Mouse (Mus musculus): ENCODE measurements at regions not wholly inside any gene's neighbourhood (a gene's known extent, or its start where the extent isn't known, plus 50 kb on each side); places are given as distances from the start of the nearest gene placed in this dataset.

DNA sequence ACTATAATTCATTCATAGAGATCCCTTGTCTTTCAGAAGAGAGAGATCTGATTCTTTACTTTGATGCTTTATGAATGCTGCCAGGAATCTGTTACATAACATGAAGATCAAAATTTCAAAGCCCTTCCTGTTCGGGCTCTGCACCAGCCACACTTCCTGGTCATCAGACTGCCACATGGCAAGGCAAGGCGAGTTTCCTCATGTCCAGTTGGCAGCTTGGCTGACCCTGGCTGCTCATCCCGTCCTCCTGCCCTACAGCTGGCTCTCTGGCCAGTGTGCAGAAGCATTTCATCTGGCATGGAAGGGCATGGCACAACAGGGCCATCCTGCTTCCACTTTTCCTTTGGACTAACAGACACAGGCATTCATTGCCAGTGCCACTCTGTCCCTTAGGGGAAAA lies 292.2 kb upstream of the Slc24a5 start:
- DNase-seq (ENCODE audit: low spot score): peak; percentile 18

DNA sequence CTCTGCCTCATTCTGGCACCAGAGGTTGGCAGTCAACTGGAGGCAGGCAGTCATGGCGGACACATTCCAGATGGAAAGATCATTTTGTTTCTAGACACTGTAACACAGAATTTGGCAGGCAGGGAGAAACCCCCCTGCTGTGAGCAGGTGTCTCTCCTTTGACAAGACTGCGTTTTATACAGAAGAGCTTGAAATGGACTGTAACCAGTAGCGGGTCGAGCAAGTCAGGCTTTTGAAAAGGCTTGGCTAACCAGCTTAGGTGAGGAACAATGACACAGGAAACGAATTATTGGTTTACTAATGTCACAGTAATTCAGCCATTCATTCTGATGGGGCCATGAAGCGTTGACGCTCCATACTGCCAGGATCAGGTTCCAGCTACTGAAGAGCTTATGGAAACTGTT lies 275.3 kb upstream of the Slc24a5 start:
- no peak for DNase-seq (ENCODE audit: low spot score)

DNA sequence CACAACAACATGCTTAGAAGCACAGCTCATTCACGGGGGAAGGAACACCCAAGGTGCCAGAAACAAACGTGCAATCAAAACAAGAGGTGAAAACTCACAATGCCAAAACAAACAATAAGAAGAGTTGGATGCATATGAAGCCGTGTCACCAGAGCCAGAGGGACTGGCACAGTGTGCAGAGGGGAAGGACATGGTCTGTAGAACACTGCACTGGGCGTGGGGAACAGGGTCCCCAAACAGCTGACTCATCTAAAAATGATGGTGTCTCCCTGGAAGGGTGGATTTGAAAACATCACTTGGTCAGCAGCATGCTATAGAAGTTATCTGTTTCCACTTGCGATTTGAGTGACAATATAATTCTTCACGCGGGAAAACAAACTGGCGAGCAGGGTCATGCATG lies 256.2 kb upstream of the Slc24a5 start:
- DNase-seq (ENCODE audit: low spot score): no peak

DNA sequence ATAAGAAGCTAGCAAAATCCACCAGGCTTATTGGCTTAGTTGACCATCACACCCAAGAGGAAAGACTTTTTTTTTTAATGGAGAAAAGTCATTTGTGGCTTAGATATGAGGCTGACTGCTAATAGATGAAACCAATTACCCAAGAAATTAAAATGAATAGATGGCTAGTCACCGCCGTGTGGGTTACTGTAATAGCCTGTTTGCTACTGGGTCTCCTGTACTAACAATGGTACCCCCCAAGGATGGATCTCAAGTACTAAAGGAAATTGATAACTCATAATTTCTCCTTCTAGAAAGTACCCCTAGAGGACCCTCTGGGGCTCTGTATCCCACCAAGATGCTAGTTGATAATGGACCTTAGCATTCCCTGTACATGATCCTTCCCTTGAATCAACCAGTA lies 251.1 kb upstream of the Slc24a5 start:
- DNase-seq (ENCODE audit: low spot score): no peak

DNA sequence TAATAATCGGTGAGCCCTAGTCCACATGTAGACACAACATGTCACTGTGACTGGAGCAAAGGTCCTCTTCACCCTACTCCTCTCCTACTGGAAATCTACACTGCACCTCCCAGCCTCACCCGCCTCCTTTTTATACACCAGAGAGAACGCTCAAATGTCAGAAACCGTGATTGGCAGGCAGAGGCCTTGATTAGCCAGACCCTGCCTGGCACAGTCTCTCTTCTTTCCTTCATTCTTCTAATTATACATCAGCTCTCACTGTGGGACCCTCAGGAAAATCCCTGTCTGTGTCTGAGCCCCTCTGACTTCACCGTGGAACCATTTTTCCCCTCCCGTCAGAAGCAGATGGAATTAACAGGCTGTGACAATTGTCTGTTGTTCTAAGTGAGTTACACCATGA lies 248.1 kb upstream of the Slc24a5 start:
- no peak for DNase-seq (ENCODE audit: low spot score)

DNA sequence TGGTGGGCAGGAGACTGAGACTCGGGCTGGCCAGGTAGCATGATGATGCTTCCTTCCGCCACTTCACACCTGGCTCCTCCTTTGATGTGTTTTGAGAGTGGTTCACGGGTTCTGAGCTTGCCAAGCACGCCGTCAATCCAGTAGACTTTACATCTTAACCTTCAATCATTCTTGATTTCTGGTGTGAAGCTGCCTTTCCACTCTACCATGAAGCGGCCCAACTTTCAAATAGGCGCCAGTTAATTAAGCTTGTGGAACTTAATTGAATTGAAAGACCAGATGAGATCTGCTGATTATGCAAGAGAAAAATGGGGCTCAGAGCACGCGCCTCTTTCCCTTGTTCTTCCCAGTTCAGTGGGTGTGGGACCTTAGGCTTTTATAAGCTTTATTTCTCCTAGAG lies 247.1 kb upstream of the Slc24a5 start:
- DNase-seq (ENCODE audit: low spot score): no peak

DNA sequence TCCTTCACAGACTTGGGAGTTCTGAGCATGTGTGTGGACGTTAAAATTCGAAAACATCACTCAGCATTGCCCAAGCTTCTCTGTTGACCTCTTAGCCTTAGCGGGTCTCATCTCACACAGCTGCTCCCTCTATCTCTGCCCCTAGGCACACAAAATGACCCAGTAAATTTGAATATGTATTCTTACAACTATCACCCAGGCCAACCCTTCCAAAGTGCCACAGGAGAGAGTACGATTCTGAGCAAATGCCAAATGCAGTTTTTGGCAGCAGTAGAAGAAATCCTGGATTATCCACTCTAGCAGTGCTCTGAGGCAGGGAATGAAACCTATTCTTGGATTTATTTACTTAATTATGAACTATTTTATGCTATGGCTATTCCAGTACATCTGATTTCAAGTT lies 246.6 kb upstream of the Slc24a5 start:
- no peak for DNase-seq (ENCODE audit: low spot score)

DNA sequence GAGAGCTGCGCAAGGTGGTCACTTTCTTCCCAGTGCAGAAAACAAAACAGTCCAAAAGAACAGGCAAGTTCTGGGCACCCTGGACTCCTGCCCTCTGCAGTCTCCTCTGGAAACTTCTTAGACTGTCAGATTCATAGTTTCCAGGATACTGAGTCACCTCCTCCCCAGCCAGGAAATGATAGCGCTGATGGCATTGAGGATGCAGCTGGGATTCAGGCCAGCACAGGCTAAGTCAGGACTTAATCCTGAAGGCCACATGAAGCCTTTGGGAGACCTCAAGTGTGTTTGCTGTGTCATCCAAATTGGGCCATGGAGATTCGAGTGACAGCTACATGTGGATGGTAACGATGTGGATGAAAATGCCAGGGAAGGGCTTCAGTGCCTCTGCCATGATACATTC lies 219.1 kb upstream of the Slc24a5 start:
- DNase-seq (ENCODE audit: low spot score): no peak

DNA sequence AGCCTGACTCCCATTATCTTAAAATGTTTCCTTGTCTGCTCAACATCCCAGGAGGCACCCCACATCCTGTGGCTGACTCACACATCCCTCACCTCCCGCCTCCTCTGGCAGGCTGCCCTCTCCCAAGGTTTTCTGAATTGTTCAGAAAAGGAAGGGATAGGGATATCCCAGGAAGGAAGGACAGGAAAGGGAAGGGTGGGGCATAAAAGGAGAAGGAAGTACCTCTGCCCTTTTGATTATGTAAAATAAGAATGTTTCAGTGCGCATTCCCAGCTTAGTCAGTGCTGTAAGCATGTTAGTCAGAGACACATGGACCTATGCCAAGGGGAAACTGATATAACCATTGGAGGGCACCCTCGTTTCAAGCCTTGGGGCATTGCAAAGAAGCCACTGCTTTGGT lies 209.4 kb upstream of the Slc24a5 start:
- DNase-seq (ENCODE audit: low spot score): peak; percentile 48

DNA sequence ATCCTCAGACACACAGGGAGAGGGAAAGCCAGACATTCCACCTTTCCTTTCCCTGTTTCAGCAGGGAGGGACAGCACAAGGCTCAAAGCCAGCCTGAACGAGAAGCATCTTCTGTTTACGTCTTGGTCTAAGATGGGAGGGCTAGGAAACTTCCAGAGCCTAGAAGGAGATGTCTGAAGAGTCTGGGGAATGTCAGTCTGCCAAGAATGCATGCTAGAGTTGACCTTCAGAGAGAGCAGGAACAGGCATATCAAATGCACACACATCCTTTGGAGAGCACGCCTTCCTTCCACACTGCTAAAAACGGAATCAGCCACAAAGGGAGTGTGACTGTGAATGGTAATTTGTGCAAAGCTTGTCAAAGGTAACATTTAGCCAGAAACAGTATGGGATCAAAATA lies 179.7 kb upstream of the Slc24a5 start:
- DNase-seq (ENCODE audit: low spot score): no peak

DNA sequence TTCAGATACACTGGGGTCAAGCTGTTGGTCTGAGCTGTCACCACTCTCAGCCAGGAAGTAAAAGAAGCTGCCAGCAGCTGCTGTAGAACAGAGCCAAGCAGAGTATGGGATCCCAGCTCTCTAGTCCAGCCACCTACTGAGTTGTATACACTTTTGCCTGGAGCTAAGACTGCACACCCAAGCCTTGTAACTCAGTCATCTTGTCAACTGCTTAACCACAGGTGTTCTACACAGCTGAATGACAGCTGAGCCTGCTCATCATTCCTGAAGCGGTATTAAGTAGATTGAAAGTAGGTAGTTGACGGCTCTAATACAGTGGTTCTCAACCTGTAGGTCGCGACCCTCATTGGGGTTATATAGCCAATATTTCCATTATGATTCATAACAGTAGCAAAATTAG lies 172.9 kb upstream of the Slc24a5 start:
- no peak for DNase-seq (ENCODE audit: low spot score)

DNA sequence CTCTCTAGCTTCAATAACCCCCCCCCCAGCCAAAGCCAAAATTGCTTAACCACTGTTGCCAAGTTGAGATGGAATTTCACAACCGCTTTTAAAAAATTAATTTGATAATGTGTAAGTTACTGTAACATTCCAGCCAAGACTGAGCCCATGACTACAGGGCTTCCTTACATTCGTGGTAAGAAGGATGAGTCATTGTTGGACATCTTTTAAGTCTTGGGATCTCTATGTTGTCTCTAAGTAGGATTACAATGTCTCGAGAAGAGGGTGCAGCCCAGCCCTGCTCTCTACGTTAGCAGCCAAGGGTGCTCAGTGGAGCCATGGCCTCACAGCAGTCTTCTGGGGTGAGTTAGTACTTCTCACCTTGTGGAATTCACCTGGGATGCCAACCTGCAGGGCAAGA lies 164.4 kb upstream of the Slc24a5 start:
- DNase-seq (ENCODE audit: low spot score): no peak

DNA sequence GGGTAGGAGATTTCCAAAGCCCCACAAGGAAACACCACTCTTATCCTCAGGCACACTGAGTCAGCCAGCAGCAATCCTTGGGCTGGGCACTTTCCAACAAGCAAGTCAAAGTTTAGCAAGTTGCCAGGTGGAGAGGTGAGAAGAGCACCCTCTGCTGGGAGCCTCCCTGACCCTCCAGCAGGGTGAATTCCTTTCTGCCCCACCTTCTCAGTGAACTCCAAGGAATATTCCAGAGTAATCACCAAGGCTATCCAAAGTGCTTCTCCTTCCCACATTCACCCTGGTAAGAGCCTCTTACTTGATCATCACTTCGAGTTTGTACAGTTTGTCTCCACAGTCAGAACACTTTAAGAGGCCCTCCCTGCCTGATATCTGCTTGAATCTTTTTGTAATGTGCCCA lies 162.8 kb upstream of the Slc24a5 start:
- DNase-seq (ENCODE audit: low spot score): peak; percentile 18

DNA sequence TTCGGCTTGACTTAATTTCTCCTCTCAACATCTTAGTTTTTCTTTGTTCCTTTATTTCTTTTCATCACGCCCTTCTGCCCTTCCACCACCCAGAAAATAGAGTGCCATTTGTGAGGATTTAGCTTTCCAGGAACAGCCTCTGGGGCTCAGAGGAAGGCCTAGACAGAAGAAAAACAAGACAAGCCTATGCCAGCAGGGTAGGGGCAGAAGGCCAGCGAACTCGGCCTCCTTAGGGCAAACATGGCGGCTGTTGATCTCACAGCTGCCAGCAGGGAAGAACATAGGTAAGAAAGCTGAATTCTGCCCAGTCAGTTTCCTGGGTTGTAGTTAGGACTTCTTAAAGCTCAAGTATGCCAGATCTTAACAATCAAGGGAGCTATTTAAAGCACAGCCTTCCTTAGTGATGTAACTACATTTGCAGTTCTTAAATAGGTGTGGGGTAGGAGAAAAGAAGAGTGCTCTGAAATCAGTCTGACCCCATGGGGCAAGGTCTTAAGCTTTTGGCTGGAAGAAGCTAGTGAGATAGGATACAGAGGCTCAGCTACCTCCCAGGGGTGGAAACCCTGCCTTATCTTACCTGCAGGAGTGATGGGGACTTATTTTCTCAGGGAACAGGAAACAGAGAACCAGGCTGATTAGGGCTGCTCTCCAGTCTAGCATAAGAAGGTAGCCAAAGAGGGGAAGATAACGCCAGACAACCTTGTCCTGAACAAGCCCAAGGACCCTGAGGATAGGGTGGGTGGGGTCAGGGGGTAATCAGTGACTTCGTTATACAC lies 148.8 kb upstream of the Slc24a5 start:
- DNase-seq (ENCODE audit: low spot score): no peak

DNA sequence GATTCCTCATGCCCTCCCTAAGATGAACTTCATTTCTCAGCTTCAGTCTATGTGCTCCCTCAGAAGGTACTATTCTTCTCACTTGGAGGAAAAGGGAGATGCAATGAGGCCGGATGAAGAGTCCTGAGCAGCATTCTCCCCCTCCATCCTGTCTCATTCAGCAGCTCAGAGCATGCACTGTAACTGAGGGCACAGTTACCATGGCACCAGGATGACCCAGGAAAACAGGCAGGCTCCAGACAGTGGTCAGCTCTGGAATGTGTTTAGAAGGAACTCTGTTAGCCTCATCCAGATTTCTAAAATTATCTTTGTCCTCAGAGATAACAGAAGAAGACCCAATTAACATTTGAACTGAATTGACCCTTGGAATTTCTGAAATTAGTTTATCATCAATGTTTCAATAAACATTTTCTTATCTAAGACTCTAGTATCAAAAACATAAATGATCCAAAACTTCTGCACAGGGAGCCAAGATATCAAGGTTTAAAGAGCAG lies 148.1 kb upstream of the Slc24a5 start:
- DNase-seq (ENCODE audit: low spot score): peak; percentile 41

DNA sequence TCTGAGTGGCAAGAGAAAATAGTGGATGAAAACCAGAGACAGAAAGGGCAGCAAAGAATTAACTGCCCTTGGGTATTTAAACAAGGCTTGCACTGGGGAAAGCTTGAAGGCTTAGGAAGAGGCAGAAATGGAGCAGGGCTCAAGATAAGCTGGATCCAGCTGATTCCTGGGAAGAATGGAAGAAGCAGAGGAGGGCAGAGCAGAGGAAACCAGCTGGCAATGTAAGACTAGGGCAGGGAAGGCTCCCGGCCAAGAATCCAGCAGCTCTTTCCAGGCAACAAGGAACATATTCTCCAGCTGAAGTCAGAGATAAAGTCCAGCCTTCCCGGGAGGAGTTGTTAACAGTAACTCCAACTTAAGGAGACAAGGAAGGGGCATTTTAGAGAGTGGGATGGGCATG lies 147.7 kb upstream of the Slc24a5 start:
- peak; percentile 47 for DNase-seq (ENCODE audit: low spot score)

DNA sequence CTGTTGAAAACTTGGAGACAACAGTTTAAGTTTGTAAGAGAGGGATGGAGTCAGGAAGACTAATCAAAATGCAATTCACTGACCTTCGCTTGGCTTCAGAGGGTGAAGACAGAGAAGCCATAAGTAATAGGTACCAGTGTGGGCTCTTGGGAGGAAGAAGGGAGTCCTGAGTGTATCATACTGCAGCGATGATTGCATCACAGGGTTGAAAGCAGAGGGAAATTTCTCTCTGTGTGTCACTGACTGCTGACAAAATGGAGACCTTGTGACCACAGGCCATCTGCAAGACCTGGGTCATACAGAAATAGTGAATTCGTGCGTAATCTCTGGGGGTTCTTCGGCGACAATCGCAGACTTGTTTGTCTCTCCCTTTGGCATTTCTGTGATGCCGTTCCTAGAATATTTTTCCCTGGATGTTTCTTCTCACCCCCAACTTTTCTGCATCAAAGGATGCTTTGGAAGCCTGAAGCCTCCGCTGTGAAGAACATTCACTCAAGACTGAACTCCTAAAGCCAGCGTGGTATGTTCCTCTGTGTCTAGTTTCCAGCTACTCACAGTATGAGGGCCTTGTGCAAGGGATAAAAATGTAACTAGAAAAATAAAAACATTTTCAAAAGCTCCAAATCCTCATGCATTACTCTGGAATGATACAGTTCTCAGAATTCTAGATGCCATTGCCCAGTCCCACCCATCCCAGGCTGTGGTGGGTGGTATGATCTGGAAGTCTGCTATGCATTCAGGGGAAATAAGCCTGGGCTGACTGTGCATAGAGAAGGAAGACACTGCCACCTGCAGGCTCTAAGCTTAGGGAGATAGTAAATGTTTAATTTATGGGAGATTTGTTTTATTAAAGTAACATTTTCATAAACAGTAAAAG lies 139.8 kb upstream of the Slc24a5 start:
- peak; percentile 31 for DNase-seq (ENCODE audit: low spot score)

DNA sequence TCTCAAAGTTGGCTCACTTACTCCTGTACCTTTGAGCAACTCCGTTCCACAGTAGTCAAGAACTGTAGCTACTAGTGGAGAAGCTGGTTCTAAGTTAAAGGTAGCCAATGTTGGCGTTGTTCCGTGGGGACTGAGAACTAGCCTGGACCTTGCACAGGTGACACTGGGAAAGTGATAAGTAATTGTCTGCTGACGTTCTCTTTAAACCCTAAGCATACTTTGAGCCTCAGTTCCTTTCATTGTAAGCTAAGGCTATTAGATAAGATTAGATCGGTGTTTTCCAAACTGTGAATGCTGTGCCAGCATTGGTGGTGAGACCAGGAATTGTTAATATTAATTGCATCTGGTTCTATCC lies 139.2 kb upstream of the Slc24a5 start:
- DNase-seq (ENCODE audit: low spot score): no peak

DNA sequence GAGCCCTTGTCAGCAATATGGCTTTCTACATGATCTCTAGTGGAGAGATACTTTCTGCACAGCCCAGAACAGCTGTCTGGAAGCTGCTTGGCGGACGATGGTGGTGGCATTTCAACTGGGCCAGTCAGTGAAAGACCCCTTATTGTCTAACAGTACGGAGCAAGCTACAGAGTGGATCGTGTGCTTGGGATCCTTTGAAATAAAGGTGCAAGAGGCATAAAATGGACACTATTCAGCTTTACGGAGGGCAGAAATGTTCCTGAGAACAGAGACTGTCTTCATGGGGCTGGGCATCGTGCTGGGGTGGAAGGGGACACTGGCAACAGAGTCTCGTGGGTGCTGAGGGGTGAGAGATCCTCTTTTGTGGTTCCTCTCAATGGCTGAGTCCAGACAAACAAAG lies 137.2 kb upstream of the Slc24a5 start:
- DNase-seq (ENCODE audit: low spot score): no peak

DNA sequence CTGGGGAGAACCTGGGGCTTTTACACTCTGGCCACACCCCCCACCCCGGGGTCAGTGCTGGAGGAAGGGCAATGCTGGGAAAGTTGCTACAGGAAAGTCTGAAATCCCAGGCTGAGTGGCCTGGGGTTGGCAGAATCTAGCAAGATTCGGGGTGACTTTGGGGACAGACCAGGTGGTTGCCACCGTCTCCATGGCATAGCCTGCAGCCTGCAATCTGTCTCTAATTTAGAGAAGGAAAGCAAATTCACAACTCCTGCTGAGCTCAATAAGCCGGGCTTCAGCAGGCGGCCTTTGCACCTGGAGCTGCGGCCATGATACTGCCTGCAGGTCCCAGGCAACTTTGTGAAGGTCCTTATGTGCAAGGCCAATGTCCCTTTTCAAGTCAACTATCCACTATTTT lies 135.4 kb upstream of the Slc24a5 start:
- DNase-seq (ENCODE audit: low spot score): no peak

DNA sequence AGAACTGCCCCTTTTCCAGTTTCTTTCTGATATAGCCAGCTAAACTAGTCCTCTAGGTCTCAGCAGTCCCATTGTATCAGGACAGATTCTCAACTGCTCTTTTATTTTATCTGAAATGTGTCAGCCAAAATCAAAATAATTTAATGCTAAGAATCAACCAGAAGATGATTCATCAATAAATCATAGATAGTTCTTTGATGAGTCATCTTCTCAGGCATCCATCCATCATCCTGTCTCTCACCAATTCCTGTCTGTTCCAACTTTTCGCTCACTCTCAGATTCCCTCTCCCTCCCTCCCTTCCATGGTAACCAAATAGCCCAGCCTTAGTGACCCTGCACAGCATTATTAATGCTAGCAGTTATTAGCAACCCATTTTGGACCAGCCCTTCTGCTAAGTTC lies 134.0 kb upstream of the Slc24a5 start:
- no peak for DNase-seq (ENCODE audit: low spot score)

DNA sequence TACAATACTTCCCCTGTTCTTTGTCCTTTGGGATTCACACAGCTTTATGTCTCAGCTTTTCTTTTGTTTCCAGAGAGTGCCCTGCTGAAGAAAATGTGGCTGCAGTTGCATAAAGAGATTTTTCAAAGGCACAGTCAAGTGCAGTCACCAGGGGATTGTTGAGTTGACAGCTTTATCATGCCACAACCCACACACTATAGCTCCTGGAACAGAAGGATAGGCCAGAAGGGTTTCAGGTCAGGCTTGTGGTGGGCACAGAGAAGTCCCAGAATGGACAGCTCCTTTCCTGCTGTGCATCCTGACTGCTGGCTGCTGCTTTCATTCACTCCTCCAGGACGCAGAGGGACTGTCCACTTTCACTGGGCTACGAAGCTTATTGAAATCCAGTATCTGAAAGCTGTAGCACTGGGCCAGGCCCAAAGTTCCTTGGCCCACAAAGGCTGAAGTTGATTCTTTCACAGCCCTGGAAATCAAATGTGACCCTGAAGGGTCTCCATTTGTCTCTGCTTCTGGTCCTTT lies 119.6 kb upstream of the Slc24a5 start:
- DNase-seq (ENCODE audit: low spot score): no peak

DNA sequence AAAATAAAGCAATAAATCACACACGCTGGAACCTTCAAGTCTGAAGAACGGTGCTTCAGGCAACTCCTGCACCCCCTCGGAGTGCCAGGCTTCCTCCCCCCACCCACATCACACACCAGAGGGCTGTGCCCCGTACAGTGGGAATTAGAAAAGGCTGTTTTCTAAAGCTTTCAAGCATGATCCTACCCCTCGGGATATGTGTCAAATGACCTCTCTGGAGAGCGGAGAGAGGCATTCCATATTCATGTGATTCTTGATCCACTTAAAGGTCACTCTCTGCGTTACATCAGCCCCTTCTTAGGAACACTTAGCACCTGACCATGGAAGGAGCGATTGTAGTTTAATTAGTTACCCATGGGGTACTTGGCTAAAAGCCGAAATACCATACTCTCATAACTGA lies 119.1 kb upstream of the Slc24a5 start:
- DNase-seq (ENCODE audit: low spot score): no peak

Data from ovary, postnatal 36 days (tissue).